Mouse (Mus musculus) stomach, embryonic 16.5 days (tissue): ENCODE results near the gene Ctbp2. TPM values are rescaled to one million over a fixed set of nuclear protein-coding genes. Genes with fewer than 3 reads are reported as not detected.

Experiments used
- ATAC-seq: fragments of 200-750 bp; cut with Nextera tagmentation; 2 replicates; pipeline ENCODE4 v1.8.0; 2017; ENCODE audit warnings: moderate number of reproducible peaks, moderate TSS enrichment; ENCODE audit not compliant: insufficient read depth, low FRiP score
- H3K27ac ChIP-seq: fragments of 300-500 bp; sonication (generic); 2 replicates; pipeline ENCODE4 v1.5.1; 2014; ENCODE audit warnings: low read length
- H3K27me3 ChIP-seq: fragments of 300-500 bp; sonication (generic); 2 replicates; pipeline ENCODE4 v1.6.1; 2014; ENCODE audit warnings: low read length, control low read depth, mixed read lengths; ENCODE audit not compliant: control insufficient read depth, insufficient read depth
- H3K36me3 ChIP-seq: fragments of 300-500 bp; sonication (generic); 2 replicates; pipeline ENCODE4 v1.6.1; 2014; ENCODE audit warnings: low read length; ENCODE audit not compliant: control insufficient read depth, insufficient read depth
- H3K4me1 ChIP-seq: fragments of 300-500 bp; sonication (generic); 2 replicates; pipeline ENCODE4 v1.6.1; 2014; ENCODE audit warnings: low read length, control low read depth, mixed read lengths; ENCODE audit not compliant: control insufficient read depth, insufficient read depth
- H3K4me2 ChIP-seq: fragments of 300-500 bp; sonication (generic); 2 replicates; pipeline ENCODE4 v1.6.1; 2014; ENCODE audit warnings: low read depth, low read length, mixed read lengths
- H3K4me3 ChIP-seq: fragments of 300-500 bp; sonication (generic); replicated peaks from 2 replicates; pipeline ENCODE4 v1.5.1; 2014; ENCODE audit warnings: mild to moderate bottlenecking, low read length
- H3K9ac ChIP-seq: fragments of 300-500 bp; sonication (generic); 2 replicates; pipeline ENCODE4 v1.6.1; 2014; ENCODE audit warnings: low read length
- H3K9me3 ChIP-seq: fragments of 300-500 bp; sonication (generic); replicated peaks from 2 replicates; pipeline ENCODE4 v1.6.1; 2016; ENCODE audit warnings: low read length, control low read depth; ENCODE audit not compliant: control insufficient read depth
- WGBS: fragments of 180-500 bp; shearing (Covaris S2); extraction: QIAGEN DNeasy Blood & Tissue Kit; methylation state at CpG from one replicate; pipeline ENCODE4 v1.1.7; 2014; 5-methylcytosine and 5-hydroxymethylcytosine counted together
- polyA plus RNA-seq: library from polyadenylated mRNA; unstranded; fragments of >200 nt; fragmentation: Nextera tagmentation; extraction: Ambion mirVana; gene quantifications from 2 replicates; pipeline ENCODE4 v1.2.1, GENCODE M21; 2015

The Ctbp2 gene
- polyA plus RNA-seq, 1 experiment from 2014 or later, result 72.6 TPM

- no peaks in the 10 kb centered on the region for H3K36me3 ChIP-seq
- ATAC-seq, result no peak
- H3K27me3 ChIP-seq, result no peaks in the 10 kb centered on the region
- H3K4me1 ChIP-seq, result peaks cover 7% of the 10 kb centered on the region
- 82% methylated on average over 13 of the region's 13 CpGs for WGBS
- no peak overlapping the region for H3K4me3 ChIP-seq
- H3K27ac ChIP-seq, result no peak overlapping the region
- H3K9ac ChIP-seq, result no peak overlapping the region
- no peak overlapping the region for H3K4me2 ChIP-seq
- no peaks in the 10 kb centered on the region for H3K9me3 ChIP-seq
Measured at GRCm38 (mm10) chr7:133083936-133084614, 40.1 kb downstream of the Ctbp2 start.

- Histone ChIP-seq H3K4me1 (no peaks in the 10 kb centered on the region), H3K9me3 (no peaks in the 10 kb centered on the region), H3K4me2 (no peak overlapping the region), H3K36me3 (no peaks in the 10 kb centered on the region), H3K27ac (no peak overlapping the region), H3K4me3 (no peak overlapping the region), H3K9ac (no peak overlapping the region), H3K27me3 (no peaks in the 10 kb centered on the region)
- ATAC-seq, result no peak
- WGBS, result 75% methylated on average over 1 of the region's 1 CpGs
Measured at GRCm38 (mm10) chr7:133078929-133079328, 45.2 kb downstream of the Ctbp2 start.

GRCm38 (mm10) chr7:133074462-133075133 lies 49.6 kb downstream of the Ctbp2 start:
- Histone ChIP-seq H3K27ac (no peak overlapping the region), H3K9ac (no peak overlapping the region), H3K4me2 (no peak overlapping the region), H3K27me3 (no peaks in the 10 kb centered on the region), H3K4me1 (peaks cover 5% of the 10 kb centered on the region; the same call in 1 of the 2 replicates), H3K36me3 (no peaks in the 10 kb centered on the region), H3K9me3 (no peaks in the 10 kb centered on the region), H3K4me3 (no peak overlapping the region)
- ATAC-seq, result no peak
- WGBS, result 67% methylated on average over 10 of the region's 10 CpGs

GRCm38 (mm10) chr7:133073147-133073651 lies 51.0 kb downstream of the Ctbp2 start:
- H3K27ac ChIP-seq, result no peak overlapping the region

GRCm38 (mm10) chr7:133072535-133072934 lies 51.6 kb downstream of the Ctbp2 start:
- Histone ChIP-seq H3K9me3 (no peaks in the 10 kb centered on the region), H3K27me3 (no peaks in the 10 kb centered on the region), H3K4me1 (peaks cover 5% of the 10 kb centered on the region; the same call in 1 of the 2 replicates), H3K27ac (no peak overlapping the region), H3K9ac (no peak overlapping the region), H3K4me2 (no peak overlapping the region), H3K4me3 (no peak overlapping the region), H3K36me3 (0 out of 2 replicates have a peak, but pooled peaks cover 2% of the 10 kb centered on the region)
- no peak for ATAC-seq
- WGBS, result 73% methylated on average over 4 of the region's 4 CpGs

More at GRCm38 (mm10) chr7:133073147-133073651, 51.0 kb downstream of the Ctbp2 start:
- Histone ChIP-seq H3K4me1 (peaks cover 5% of the 10 kb centered on the region; the same call in 1 of the 2 replicates), H3K36me3 (0 out of 2 replicates have a peak, but pooled peaks cover 2% of the 10 kb centered on the region), H3K9ac (no peak overlapping the region), H3K9me3 (no peaks in the 10 kb centered on the region), H3K4me2 (no peak overlapping the region), H3K27me3 (no peaks in the 10 kb centered on the region), H3K4me3 (no peak overlapping the region)
- WGBS, result 81% methylated on average over 9 of the region's 9 CpGs
- no peak for ATAC-seq

- WGBS, result 85% methylated on average over 7 of the region's 7 CpGs
- H3K27ac ChIP-seq, result no peak overlapping the region
- H3K36me3 ChIP-seq, result 0 out of 2 replicates have a peak, but pooled peaks cover 2% of the 10 kb centered on the region
- peak; percentile 17; the same call in 1 of the 2 replicates for ATAC-seq
- H3K4me3 ChIP-seq, result no peak overlapping the region
- H3K4me2 ChIP-seq, result no peak overlapping the region
- H3K27me3 ChIP-seq, result no peaks in the 10 kb centered on the region
- no peaks in the 10 kb centered on the region for H3K9me3 ChIP-seq
- H3K9ac ChIP-seq, result no peak overlapping the region
- peaks cover 5% of the 10 kb centered on the region; the same call in 1 of the 2 replicates for H3K4me1 ChIP-seq
Measured at GRCm38 (mm10) chr7:133067321-133067841, 56.8 kb downstream of the Ctbp2 start.

- no peak overlapping the region for H3K4me2 ChIP-seq
- WGBS, result 61% methylated on average over 6 of the region's 6 CpGs
- 0 out of 2 replicates have a peak, but pooled peaks cover 2% of the 10 kb centered on the region for H3K36me3 ChIP-seq
- no peak overlapping the region for H3K4me3 ChIP-seq
- no peaks in the 10 kb centered on the region for H3K27me3 ChIP-seq
- H3K27ac ChIP-seq, result no peak overlapping the region
- H3K9me3 ChIP-seq, result no peaks in the 10 kb centered on the region
- no peak; the same call in 1 of the 2 replicates for ATAC-seq
- H3K9ac ChIP-seq, result no peak overlapping the region
- no peaks in the 10 kb centered on the region for H3K4me1 ChIP-seq
Measured at GRCm38 (mm10) chr7:133066776-133067175, 57.4 kb downstream of the Ctbp2 start.

- H3K9ac ChIP-seq, result no peak overlapping the region
- no peak overlapping the region for H3K4me2 ChIP-seq
- no peaks in the 10 kb centered on the region for H3K9me3 ChIP-seq
- 83% methylated on average over 3 of the region's 3 CpGs for WGBS
- no peak overlapping the region for H3K4me3 ChIP-seq
- no peaks in the 10 kb centered on the region for H3K27me3 ChIP-seq
- no peak overlapping the region for H3K27ac ChIP-seq
- no peak for ATAC-seq
- no peaks in the 10 kb centered on the region for H3K36me3 ChIP-seq
- peaks cover 16% of the 10 kb centered on the region for H3K4me1 ChIP-seq
Measured at GRCm38 (mm10) chr7:133062055-133062454, 62.1 kb downstream of the Ctbp2 start.

- Histone ChIP-seq H3K4me1 (peaks cover 16% of the 10 kb centered on the region), H3K27ac (no peak overlapping the region)
- ATAC-seq, result no peak
Measured at GRCm38 (mm10) chr7:133060170-133060569, 64.0 kb downstream of the Ctbp2 start.

More at GRCm38 (mm10) chr7:133060170-133060569, 64.0 kb downstream of the Ctbp2 start:
- Histone ChIP-seq H3K27me3 (no peaks in the 10 kb centered on the region), H3K9ac (no peak overlapping the region), H3K4me3 (no peak overlapping the region), H3K9me3 (no peaks in the 10 kb centered on the region), H3K36me3 (no peaks in the 10 kb centered on the region), H3K4me2 (no peak overlapping the region)
- WGBS, result 92% methylated on average over 6 of the region's 6 CpGs
